Mouse (Mus musculus) bone marrow macrophage, adult 2 months (primary cell): ENCODE data around the gene Btnl10.
"Not testable (repeated sequence)": the region's sequence is repeated elsewhere in the genome, so short reads cannot be mapped to it uniquely, and the experiment has no call there.

ENCODE experiments used
- CTCF ChIP-seq: IDR thresholded peaks from 2 replicates; pipeline ENCODE4 v1.5.1; 2012; ENCODE audit warnings: low read depth, mild to moderate bottlenecking, low read length, moderate library complexity
- POLR2A ChIP-seq: IDR thresholded peaks from 2 replicates; pipeline ENCODE4 v1.6.1; 2012; ENCODE audit warnings: mild to moderate bottlenecking, low read depth, low read length, borderline replicate concordance

GRCm38 (mm10) chr11:58954170-58954419 lies 36.4 kb downstream of the Btnl10 start:
- TF ChIP-seq CTCF, POLR2A: not testable (repeated sequence)
